Mouse (Mus musculus) small intestine, adult 2 months (tissue): ENCODE measurements around the gene Ffar3. TPM values are rescaled to one million over a fixed set of nuclear protein-coding genes. Genes with fewer than 3 reads are reported as not detected.
"Not testable (repeated sequence)": the region's sequence is repeated elsewhere in the genome, so short reads cannot be mapped to it uniquely, and the experiment has no call there.

ENCODE experiments used
- H3K27ac ChIP-seq: fragments of 200-500 bp; 2 replicates; pipeline ENCODE4 v1.5.1; 2012; ENCODE audit warnings: low read depth, low read length, control low read depth, inconsistent platforms; ENCODE audit not compliant: insufficient read depth
- H3K27me3 ChIP-seq: fragments of 200-500 bp; 2 replicates; pipeline ENCODE4 v1.6.1; 2012; ENCODE audit warnings: mild to moderate bottlenecking, moderate library complexity, low read length, inconsistent platforms; ENCODE audit not compliant: control insufficient read depth, insufficient read depth
- H3K36me3 ChIP-seq: fragments of 200-500 bp; 2 replicates; pipeline ENCODE4 v1.6.1; 2012; ENCODE audit warnings: mild to moderate bottlenecking, low read length, control low read depth, inconsistent platforms; ENCODE audit not compliant: control insufficient read depth, insufficient read depth
- H3K4me1 ChIP-seq: fragments of 200-500 bp; 2 replicates; pipeline ENCODE4 v1.6.1; 2012; ENCODE audit warnings: low read length, inconsistent platforms, mixed read lengths; ENCODE audit not compliant: control insufficient read depth, insufficient read depth, insufficient read length
- H3K4me3 ChIP-seq: fragments of 200-500 bp; 2 replicates; pipeline ENCODE4 v1.5.1; 2012; ENCODE audit warnings: low read depth, mild to moderate bottlenecking, control low read depth, inconsistent platforms, low read length, moderate library complexity
- CTCF ChIP-seq: fragments of 200-500 bp; IDR thresholded peaks from 2 replicates; pipeline ENCODE4 v1.5.1; 2012; ENCODE audit warnings: low read depth, mild to moderate bottlenecking, control low read depth, inconsistent platforms, low read length, moderate library complexity, mixed read lengths; ENCODE audit not compliant: insufficient replicate concordance, insufficient read length; ENCODE audit errors: extremely low read depth
- POLR2A ChIP-seq: fragments of 200-500 bp; IDR thresholded peaks from 2 replicates; pipeline ENCODE4 v1.6.1; 2012; ENCODE audit warnings: low read depth, mild to moderate bottlenecking, control low read depth, inconsistent platforms, low read length, moderate library complexity
- WGBS: fragments of 180-500 bp; shearing (Covaris S2); methylation state at CpG from one replicate; pipeline ENCODE4 v1.1.7; 2018; 5-methylcytosine and 5-hydroxymethylcytosine counted together
- polyA plus RNA-seq: library from polyadenylated mRNA; depleted of rRNA; stranded (reverse); fragments of >200 nt; gene quantifications from 2 replicates; pipeline ENCODE4 v1.2.3, GENCODE M21; 2012

Ffar3 gene
- polyA plus RNA-seq, 1 experiment, result 3.5 TPM

- no peak for TF ChIP-seq POLR2A
- TF ChIP-seq CTCF, result no peak
- H3K27ac ChIP-seq, result no peak overlapping the region
- H3K4me3 ChIP-seq, result no peak overlapping the region
- H3K4me1 ChIP-seq, result no peaks in the 10 kb centered on the region
- H3K27me3 ChIP-seq, result peaks cover 2% of the 10 kb centered on the region; the same call in 1 of the 2 replicates
- 75% methylated on average over 11 of the region's 17 CpGs for WGBS
- no peaks in the 10 kb centered on the region for H3K36me3 ChIP-seq
Observed at GRCm38 (mm10) chr7:30832261-30832660, 23.7 kb downstream of the Ffar3 start.

GRCm38 (mm10) chr7:30829428-30829827 is 26.6 kb downstream of the Ffar3 start:
- Histone ChIP-seq H3K27me3 (peaks cover 2% of the 10 kb centered on the region; the same call in 1 of the 2 replicates), H3K4me1 (no peaks in the 10 kb centered on the region), H3K36me3 (no peaks in the 10 kb centered on the region), H3K27ac (no peak overlapping the region), H3K4me3 (no peak overlapping the region)
- WGBS, result 80% methylated on average over 3 of the region's 3 CpGs
- TF ChIP-seq CTCF (no peak), POLR2A (no peak)

- not testable (repeated sequence) for H3K4me3 ChIP-seq, H3K36me3 ChIP-seq, H3K4me1 ChIP-seq, H3K27ac ChIP-seq, H3K27me3 ChIP-seq
Observed at GRCm38 (mm10) chr7:30828871-30829270, 27.1 kb downstream of the Ffar3 start.

GRCm38 (mm10) chr7:30826660-30827059 is 29.3 kb downstream of the Ffar3 start:
- no peaks in the 10 kb centered on the region for H3K36me3 ChIP-seq
- WGBS, result 72% methylated on average over 10 of the region's 10 CpGs

GRCm38 (mm10) chr7:30824306-30824705 is 31.7 kb downstream of the Ffar3 start:
- TF ChIP-seq CTCF, result no peak
- no peak for TF ChIP-seq POLR2A
- Histone ChIP-seq H3K27ac (no peak overlapping the region), H3K4me3 (no peak overlapping the region), H3K27me3 (no peaks in the 10 kb centered on the region), H3K4me1 (peaks cover 5% of the 10 kb centered on the region), H3K36me3 (no peaks in the 10 kb centered on the region)
- 72% methylated on average over 3 of the region's 3 CpGs for WGBS

More at GRCm38 (mm10) chr7:30826660-30827059, 29.3 kb downstream of the Ffar3 start:
- H3K4me1 ChIP-seq, result no peaks in the 10 kb centered on the region
- H3K27me3 ChIP-seq, result no peaks in the 10 kb centered on the region
- no peak overlapping the region for H3K4me3 ChIP-seq
- H3K27ac ChIP-seq, result no peak overlapping the region
- TF ChIP-seq POLR2A, result no peak
- no peak for TF ChIP-seq CTCF

- no peak for TF ChIP-seq CTCF
- no peak for TF ChIP-seq POLR2A
- H3K27ac ChIP-seq, result no peak within 1 kb of the TSS
- H3K4me3 ChIP-seq, result no peak within 1 kb of the TSS
- 66% methylated on average over 18 of the region's 18 CpGs for WGBS
- no peaks in the 10 kb centered on the region for H3K27me3 ChIP-seq
- no peaks in the 10 kb centered on the region for H3K36me3 ChIP-seq
- H3K4me1 ChIP-seq, result peaks cover 5% of the 10 kb centered on the region
Observed at GRCm38 (mm10) chr7:30823675-30824074, 32.3 kb downstream of the Ffar3 start, which contains the start of gene Ffar2. Gene Ffar2 (minus strand): TSS chr7:30823775.

GRCm38 (mm10) chr7:30821532-30821931 is 34.4 kb downstream of the Ffar3 start:
- H3K27ac ChIP-seq, result no peak overlapping the region
- H3K4me1 ChIP-seq, result peaks cover 5% of the 10 kb centered on the region
- H3K4me3 ChIP-seq, result no peak overlapping the region
- TF ChIP-seq POLR2A, result no peak
- TF ChIP-seq CTCF, result no peak
- H3K27me3 ChIP-seq, result no peaks in the 10 kb centered on the region
- WGBS, result 77% methylated on average over 5 of the region's 5 CpGs
- no peaks in the 10 kb centered on the region for H3K36me3 ChIP-seq
